Mouse (Mus musculus): ENCODE data around the gene Fam71f1.

Fam71f1 gene

DNA sequence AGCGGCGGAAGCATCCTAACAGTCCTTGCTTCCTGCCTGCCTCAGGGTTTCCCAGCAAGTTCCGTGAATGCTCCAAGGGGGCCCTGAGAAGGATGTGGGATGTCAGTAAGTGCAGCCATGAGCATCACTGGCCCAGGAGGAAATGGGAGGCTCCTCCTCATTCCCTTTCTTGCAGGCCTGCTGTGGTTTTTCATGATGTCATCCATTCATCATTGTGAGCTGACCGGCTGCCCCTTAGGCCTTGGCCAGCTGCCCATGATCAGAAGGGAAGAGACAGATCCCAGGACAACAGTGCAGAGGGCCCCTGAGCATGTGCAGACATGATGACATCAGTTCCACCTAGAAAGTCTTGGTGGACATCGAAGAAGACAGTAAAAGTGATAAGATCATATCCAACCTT, at the start of gene Fam71f1:
Gene Fam71f1 (plus strand): TSS at position 262 of the 400 bp plus-strand sequence.
- DNase-seq, result no peak

DNA sequence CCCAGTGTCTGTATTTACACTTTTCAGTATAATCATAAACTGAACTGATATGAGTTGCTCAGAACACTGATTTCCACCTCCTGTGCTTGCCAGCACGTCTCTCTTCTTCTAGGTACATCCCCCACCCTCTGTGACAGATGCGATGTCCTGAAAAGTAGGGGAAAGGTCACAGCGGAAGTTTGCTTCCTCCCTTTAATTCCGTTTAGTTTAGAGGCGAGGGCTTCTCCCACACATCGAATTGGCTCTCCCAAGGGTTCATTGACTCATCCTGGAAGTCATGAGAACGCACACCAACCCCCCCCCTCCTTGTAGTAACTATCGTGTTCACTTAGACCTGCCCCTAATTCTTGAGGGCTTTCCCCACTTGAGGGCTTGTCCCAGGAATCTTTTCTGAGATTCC, 48.0 kb upstream of the Fam71f1 start:
- peak; percentile 15 for DNase-seq

DNA sequence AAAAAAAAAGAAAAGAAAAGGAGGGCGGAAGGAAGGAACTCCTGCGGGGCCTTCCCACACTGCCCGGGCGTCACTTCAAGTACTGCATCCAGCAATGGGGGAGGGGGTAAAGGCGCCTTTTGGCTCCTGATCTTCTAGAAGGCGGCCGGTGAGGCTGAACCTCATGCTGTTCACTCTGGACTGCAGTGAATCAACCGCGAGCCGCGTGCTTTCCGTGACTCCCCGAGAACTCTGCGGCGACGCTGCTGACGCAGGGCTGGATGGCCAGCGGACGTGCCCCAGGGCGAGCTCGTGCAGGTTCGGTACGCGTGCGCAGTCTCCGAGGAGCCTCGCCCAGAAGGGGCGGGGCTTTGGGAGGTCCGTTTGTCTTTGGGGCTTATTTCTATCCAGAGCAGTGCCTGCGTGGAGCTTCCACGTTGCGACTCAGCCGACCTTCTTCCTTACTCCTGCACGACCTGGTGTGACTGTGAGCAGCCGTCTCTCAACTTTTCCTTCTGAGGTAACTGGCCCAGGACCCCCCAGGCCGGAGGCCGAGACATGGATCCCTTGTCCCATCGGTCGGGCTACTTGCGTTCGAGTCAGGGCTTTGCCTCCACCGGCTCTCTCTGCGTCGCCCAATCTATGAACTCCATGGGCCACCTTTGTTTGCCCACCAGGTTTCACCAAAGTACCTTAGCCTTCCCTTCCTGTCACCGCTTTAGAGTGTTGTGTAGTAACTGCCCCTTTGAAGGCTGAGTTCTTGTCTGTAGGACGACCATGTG, 46.4 kb upstream of the Fam71f1 start, which contains the start of gene Hilpda:
Gene Hilpda (plus strand): TSS at position 177 of the 761 bp plus-strand sequence.
- DNase-seq, result peak; percentile 89

DNA sequence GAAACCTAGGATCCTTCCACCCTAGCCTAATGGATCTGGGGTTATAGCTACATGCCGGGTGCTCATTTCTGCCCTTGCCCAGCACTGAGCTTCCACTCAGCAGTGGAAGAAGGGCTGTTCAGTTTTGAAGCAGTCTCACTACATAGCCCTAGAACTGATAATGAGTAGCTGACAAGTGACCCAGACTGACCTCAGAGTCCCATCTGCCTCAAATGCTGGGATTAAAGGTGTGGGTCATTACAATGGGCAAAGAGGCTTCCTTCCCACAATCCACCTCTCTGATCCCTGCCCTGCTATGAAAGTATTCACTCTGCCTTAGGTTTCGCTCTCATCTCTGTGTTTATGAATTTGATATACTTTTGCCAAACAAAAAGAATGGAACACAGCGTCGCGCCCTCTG, 42.2 kb upstream of the Fam71f1 start:
- no peak for DNase-seq

DNA sequence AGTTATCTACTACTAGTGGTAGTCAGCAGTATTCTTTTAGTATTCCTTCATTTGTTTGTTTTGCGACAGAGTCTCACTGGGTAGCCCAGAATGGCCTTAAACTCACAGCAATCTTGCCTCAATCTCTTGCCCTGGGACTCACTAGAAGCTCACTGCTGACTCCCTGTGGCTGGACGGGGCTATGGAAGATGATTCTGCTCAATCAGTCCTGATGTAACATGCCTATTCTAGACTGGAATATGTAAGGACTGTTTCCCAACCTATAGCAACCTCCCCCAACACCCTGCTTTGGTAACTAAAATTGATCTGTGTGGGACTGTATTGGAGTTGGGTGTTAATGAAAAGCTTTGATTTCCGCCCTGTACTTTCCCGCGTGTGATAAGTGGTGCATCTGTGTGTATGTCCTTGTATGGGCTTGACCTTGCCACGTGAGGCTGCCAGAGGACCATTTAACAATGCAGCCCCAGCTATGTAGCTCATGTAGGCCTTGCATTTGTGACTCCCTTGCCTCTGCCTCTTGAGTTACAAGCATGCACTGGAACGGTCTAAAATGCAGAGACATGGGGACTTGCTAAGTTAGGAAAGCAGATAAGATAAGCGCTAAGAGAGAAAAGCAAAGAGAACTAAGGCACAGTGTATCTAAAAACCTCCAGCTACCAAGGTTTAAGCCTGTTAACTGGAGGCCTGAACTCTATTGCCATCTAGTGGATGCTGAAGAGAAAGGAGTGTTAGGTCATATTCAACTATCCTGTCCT, 40.2 kb upstream of the Fam71f1 start:
- DNase-seq, result peak; percentile 73

DNA sequence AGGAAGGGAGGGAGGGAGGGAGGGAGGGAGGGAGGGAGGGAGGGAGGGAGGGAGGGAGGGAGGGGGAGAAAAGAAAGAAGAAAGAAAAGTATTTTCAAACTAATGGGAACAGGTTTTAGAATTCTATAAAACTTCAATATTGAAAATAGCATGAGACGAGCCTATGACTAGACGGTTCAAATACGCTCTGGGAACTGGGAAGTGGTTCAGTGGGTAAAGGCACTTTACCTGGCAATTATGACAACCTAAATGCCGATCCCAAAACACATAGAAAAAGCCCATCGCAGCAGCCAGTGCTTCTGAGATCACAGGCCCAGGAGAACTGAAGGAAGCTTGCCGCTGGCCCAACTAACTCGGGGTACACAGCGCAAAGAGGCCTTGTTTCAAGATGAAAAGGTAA, 39.6 kb upstream of the Fam71f1 start, which contains the start of gene Fam71f2:
Gene Fam71f2 (plus strand): TSS at position 301 of the 400 bp plus-strand sequence.
- DNase-seq, result no peak

DNA sequence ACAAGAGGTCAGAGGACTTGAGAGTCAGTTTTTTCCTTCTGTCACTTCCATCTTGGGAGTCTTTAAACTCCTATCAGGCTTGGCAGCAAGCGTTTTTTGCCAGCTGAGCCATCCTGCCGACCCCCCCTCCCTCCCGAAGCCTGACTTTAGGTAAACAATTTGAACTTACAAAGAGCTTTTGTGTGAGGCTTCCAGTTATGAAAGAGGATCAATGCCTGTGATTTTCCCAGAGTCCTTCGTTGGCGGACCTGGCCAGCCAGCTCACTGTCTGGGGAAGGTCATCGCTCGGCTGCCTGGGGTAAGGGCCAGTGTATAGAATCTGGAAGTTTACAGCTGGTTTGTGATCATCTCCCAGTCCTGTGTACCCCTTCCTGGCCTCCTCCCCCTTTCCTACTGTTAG, 38.3 kb upstream of the Fam71f1 start:
- DNase-seq, result no peak

DNA sequence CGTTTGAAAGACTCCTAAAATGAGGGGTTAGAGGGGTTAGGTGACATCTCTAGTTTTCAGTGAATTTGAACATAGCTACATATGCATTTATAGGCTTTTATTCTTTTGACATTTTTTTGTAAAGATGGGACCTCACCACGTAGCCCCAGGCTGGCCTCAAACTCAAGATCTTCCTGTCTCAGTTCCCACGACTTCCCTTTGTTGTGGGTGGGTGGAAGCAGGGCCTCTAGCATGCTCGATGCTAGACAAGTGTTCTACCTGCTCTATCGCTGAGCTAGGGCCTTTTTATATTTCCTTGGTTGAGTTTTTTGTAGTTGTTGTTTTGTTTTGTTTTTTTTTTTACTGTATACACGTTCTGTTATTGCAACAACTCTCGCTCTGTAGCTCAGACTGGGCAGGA, 32.1 kb upstream of the Fam71f1 start:
- DNase-seq, result no peak

DNA sequence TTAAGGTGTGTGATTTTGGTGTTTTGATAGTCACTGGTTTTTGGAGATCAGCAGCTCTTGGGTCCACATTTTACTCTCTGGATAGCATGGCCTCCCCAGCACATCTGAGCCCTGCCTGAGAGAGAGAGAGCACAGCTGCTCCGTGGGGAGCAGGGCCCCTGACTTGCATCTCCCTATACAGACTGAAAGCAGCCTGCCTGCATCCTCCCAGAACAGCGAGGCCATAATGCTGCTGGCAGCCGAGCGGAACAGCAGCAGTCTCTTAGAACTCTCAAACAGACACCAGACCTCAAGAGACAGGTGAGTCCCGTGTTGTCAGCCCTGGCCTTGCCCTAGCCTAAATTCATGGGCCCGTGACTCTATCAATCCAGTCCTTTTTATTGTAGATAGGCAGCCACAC, 31.5 kb upstream of the Fam71f1 start:
- no peak for DNase-seq

DNA sequence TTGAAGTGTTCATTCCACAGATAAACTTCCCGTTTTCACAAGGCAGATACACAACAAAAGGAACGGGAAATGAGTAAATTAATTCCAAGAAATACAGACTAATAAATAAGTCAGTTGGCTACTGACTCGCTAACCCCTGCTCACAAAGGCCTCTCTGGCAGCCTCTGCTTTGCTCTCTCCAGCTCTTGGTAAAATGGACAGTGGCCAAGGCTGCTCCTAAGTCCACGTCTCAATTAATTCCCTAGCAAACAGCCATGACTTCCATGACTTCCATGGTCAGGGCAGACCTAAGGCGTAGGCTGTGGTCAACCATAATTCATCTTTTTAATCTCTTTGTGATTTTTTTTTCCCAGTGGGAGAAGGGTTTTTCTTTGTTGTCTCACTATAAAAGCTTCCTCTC, 31.0 kb upstream of the Fam71f1 start:
- DNase-seq, result no peak

DNA sequence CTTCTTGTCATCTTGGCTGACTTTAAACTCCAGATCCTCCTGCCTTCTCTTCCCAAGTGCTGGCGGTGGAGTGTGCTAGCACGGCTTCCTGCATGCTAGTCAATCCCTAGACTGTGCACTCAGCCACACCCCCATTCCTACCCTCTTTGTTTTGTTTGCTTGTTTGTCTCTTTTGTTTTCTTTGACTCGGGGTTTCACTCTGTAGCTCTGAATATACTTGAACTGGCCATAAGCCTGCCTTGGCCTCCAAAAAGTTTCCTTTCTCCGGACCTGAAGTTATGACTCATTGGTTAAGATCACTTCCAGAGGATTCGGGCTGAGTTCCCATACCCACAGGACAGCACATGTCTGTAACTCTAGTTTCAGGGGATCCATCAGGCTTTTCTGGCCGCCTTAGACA, 30.3 kb upstream of the Fam71f1 start:
- DNase-seq, result no peak

DNA sequence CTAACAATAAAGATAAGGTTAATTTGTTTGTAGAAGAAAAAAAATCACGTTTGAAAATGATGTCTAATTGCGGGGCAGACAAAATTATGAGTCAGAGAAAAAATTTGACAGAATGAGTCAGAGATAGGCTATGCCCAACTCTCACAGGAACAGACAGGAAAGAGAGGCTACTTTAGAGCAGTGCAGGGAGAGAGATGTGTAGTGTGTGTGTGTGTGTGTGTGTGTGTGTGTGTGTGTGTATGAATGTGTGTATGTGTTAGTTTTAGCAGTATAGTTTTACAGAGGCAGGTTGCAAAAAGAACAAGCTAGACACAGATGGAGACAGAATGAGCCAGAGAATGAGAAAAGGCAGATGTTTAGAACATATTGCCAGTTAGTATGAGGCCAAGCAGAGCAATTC, 19.8 kb upstream of the Fam71f1 start:
- DNase-seq, result no peak

DNA sequence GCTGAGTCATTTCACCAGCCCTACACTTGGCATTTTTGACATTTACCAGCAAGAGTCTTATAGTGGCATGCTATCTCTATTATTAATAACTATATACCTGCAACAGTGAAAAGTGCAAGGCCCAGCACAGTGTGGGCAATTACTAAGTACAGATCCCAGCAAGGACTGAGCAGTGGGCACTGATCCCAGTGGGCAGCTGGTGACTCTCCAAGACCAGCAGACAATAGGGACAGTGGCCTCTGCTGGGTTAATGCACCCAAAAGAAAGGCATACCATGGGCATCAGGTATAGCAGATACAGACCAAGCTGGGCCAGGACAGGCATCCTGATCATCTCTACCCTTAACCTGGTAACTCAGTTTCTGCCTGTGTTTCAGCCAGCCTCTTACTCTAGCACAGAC, 15.7 kb upstream of the Fam71f1 start:
- DNase-seq, result no peak

DNA sequence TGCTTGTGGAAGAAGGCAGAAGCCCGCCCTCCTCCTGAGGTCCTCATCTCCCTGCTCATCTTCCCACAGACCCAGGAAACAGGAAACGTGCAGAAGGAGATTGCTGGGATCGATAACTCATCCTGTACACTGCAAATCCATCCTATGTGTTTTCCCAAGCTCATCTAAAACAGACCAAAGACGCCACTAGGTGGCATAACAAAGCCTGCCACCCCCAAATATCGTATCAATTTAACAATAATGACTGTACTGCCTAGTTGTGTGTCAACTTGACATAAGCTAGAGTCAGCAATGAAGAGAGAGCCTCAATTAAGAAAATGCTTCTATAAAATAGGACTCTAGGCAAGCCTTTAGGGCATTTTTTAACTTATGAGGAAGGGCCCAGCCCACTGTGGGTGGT, 15.2 kb upstream of the Fam71f1 start:
- no peak for DNase-seq

DNA sequence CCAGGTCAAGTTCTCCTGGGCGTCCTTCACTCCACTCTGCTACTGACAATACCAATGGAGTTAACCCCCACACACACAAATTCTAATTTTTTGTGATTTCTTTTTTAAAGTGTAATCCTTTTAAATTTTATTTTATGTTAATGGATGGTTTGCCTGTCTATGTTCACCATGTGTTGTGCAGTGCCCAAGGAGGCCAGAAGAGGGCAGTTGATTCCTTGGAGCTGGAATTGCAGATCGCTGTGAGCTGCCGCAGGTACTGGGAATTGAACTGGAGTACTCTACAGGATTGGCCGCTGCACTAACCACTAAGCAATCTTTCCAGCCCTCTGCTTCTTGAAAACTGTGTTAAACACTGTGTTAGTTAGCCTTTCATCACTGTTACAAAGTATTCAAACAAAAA, 13.5 kb upstream of the Fam71f1 start:
- no peak for DNase-seq

DNA sequence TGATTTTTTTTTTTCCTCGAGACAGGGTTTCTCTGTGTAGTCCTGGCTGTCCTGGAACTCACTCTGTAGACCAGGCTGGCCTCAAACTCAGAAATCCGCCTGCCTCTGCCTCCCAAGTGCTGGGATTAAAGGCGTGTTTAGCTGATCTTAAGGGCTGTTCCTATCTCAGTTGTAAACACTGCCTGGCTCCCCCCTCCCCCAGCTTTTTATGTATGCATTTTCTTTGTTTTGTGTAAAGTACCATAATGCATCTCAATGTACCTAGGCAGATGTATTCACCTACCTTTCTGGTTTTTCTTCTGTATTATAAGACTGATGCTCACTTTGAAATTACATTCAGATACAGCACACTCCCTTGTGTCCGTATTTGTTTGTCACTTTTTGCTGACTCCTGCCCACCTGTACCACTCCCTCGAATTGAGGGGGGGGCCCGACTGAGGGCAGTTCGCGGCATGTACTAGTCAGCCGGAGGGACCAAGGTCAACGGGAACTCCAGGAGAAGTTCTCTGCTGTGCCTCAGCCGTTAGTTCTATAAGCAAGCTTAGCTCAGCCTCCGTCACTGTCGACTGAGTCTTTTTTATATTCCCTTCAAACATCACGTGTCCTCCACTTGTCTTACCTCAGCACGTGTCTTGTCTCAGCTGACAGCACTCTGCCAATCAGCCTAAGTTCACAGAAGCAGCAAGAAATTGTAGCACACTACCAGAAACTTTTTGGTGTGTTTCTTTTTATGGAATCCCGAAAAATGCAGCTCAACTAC, 9.9 kb upstream of the Fam71f1 start:
- DNase-seq, result no peak

DNA sequence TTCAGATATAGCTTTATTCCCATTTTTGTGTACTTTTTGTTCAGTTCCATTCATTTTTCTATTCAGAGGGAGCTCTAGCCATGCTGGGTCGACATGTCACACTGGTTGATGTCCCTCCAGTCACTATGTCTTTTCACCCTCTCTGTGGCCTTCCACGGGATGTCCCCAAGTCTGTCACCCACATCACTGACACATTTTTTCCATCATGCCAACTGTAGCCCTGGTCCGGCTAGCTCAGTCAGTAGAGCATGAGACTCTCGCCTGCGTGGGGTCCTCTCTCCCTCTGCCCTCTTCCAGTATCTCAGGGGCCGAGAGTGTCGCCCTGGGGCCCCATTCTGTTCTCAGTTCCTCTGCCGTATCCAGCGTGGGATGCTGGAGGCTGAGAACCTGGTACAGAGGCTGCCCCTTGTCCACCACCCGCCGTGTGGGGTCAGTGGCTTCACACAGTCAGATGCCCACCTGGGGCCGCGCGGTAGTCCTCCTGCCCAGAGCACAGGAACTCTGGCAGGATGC, 5.2 kb upstream of the Fam71f1 start:
- no peak for DNase-seq

DNA sequence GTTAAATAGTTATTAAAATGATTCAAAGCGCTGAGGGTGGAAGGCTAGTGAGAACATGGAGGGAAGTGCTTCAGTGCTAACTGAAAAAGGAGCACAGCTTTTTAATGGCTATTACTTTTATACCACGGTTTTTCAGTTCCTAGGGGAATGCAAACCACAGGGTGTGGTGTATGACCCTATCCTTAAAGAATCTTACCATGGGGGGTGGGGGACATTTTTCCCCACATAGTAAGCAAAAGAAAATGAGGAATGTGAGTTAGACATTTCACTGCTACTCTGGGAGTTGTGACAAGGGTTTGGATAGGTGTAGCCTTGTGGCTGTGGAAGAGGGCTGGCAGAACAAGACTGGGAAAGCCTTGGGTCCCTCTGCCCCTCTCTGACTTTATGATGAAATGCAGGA, 1.7 kb upstream of the Fam71f1 start:
- DNase-seq, result no peak

DNA sequence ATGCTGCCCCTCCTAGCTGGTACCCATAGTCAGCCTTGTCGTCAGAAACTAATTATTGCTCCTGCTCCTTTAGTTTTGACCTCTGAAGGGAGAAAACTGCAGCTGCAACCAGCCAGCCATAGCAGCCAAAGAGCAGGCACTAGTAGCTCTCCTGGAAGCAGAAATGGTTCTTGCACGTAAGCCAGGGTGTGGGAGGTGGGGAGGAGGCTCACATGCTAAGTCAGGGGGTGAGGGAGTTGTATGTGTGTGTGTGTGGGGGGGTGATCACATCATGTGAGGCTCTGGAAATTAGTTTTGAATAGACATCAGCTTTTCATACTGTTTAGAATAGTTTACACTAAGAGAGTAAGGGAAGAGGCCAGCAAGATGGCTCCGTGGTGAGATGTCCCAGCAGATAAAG, 999 bp upstream of the Fam71f1 start:
- DNase-seq, result no peak

DNA sequence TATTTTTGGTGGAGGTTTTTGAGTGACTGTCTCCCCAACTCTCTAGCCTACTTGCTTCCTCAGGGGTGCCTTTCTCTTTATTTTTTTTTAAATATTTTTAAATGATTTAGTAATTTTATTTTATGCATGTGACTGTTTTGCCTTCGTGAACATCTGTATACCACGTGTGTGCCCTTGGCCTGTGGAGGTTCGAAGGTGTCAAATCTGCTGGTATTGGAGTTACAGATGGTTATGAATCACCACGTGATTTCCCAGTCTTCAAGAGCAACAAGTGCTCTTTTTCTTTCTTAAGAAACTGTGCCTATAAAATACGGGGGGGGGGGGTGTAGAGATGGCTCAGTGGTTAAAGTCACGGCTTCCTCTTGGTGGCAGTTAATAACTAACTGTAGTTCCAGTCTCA, 2.6 kb downstream of the Fam71f1 start:
- DNase-seq, result no peak

DNA sequence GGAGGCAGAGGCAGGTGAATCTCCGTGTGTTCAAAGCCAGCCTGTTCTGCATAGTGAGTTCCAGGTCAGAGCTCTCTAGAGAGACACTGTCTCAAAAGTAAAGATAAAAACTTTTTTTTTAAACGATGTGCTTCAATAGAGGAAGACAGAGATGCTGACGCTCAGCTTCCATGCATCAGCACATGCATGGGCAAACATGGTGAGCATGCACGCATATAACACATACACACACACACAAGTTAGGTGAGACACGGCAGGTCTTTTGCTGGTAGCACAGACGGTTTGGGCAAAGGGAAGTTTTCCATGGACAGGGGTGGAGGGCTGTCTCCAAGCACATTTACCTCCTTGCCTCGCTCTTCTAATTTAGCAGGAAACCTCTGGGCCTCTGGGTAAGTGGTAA, 3.2 kb downstream of the Fam71f1 start:
- DNase-seq, result no peak

DNA sequence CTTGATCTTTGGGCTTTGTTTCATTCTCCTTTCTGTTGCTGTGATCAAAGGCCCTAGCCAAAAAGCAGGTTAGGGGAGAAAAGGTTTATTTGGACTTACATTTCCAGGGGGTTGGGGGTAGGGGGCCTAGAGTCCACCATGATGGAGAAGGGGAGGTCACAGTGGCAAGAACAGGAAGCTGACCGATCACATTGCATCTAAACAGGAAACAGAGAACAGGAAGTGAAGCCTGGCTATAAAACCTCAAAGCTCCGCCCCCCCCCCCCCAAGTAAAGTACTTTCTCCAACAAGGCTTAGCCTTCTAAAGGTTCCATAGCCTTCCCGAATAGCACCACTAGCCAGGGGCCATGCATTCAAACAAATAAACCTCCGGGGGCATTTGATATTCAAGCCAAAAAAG, 3.8 kb downstream of the Fam71f1 start:
- no peak for DNase-seq

DNA sequence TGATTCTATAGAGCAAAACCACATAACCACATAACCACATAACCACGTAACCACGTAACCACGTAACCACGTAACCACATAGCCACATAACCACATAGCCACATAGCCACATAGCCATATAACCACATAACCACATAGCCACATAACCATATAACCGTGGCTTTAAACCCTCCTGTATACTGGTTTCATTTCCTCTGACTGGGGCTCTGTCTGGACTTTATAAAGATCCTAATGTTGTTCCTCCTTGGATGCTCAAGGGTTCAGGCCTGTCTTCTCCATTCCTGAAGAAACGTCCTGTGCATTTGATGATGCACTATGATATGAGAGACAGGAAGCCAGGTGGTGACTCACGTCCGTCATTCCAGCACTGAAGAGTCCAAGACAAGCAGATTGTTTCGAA, 8.0 kb downstream of the Fam71f1 start:
- DNase-seq, result no peak
